16 mouse cellular contexts compared by ENCODE assay signal in the genomic region with DNA sequence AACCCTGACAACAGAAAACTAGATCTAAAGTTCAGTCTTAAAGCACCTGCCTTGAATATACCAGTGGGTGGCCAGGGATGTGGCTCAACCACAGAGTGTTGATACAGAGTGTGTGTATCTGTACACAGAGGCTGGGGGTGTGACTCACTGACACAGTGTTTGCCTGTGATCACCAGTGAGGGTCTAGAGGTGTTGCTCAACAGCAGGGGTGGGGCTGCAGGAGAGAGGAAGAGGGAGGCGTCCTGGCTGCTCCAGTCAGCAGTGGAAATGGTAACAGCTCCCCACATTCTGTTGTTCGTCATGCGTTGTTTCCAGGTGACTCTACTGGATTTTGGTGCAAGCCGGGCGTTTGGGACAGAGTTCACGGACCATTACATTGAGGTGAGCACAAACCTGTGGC. TPM values are rescaled to one million over a fixed set of nuclear protein-coding genes. Genes with fewer than 3 reads are reported as not detected.
DNase-seq lines count a peak whose midpoint lies in the region; ATAC-seq and TF ChIP-seq lines count a peak whose summit lies in the region.
"Had no signal": no experiment of that assay in that cellular context is flagged by ENCODE, and none has a peak within 500 bp of the region (broad histone marks: within the 10 kb centered on the region; RNA-seq: fewer than 3 reads in every experiment).

No protein-coding gene starts in this region.

- no peaks in the 10 kb centered on the region for H3K9me3 ChIP-seq in liver, postnatal 0 days (ENCODE audit: low read length)
- H3K9me3 ChIP-seq: embryonic facial prominence, embryonic 12.5 days; G1E; heart, embryonic 10.5 days had no signal

- no peaks in the 10 kb centered on the region; the same call in 1 of the 2 replicates for H3K36me3 ChIP-seq in liver, postnatal 0 days (replicated peaks; ENCODE audit: insufficient read depth, low read length)

- TF ChIP-seq EP300 in liver, postnatal 0 days (IDR thresholded peaks at IDR 0.05; ENCODE audit: low read depth): peak; percentile 80; the same call in 1 of the 2 replicates

- no peak overlapping the region for H3K9ac ChIP-seq in liver, postnatal 0 days (replicated peaks)
- H3K9ac ChIP-seq: embryonic facial prominence, embryonic 12.5 days had no signal

- no peaks in the 10 kb centered on the region for H3K27me3 ChIP-seq in liver, postnatal 0 days (ENCODE audit: insufficient read depth, low read length)
- H3K27me3 ChIP-seq: embryonic facial prominence, embryonic 12.5 days had no signal

- H3K4me3 ChIP-seq in liver, postnatal 0 days (ENCODE audit: low read depth, low read length): peak overlapping the region; percentile 10; the same call in 1 of the 2 replicates
- H3K4me3 ChIP-seq in layer of hippocampus, adult 2 months: no peak overlapping the region
- no peak overlapping the region for H3K4me3 ChIP-seq in gastrocnemius, adult 2 months
- H3K4me3 ChIP-seq: embryonic facial prominence, embryonic 12.5 days; heart, embryonic 10.5 days had no signal

- peak overlapping the region; percentile 92 for H3K27ac ChIP-seq in liver, postnatal 0 days (ENCODE audit: low read depth)
- no peak overlapping the region for H3K27ac ChIP-seq in layer of hippocampus, adult 2 months
- no peak overlapping the region for H3K27ac ChIP-seq in gastrocnemius, adult 2 months
- H3K27ac ChIP-seq: embryonic facial prominence, embryonic 12.5 days; heart, embryonic 10.5 days; kidney, postnatal 0 days had no signal

- H3K4me2 ChIP-seq in liver, postnatal 0 days (ENCODE audit: low read depth, low read length): peak overlapping the region; percentile 46; the same call in 1 of the 2 replicates
- H3K4me2 ChIP-seq: embryonic facial prominence, embryonic 12.5 days had no signal

- intact Hi-C loops in gastrocnemius, postnatal 14 days (cut with DNase I; ENCODE audit: low total_unique reads): no loop called here
- intact Hi-C loops in left cerebral cortex, postnatal 36 days (cut with DNase I): no loop called here
- intact Hi-C loops in gastrocnemius, adult 2 months (cut with DNase I): no loop called here

- H3K4me1 ChIP-seq in liver, postnatal 0 days (ENCODE audit: insufficient read depth): 0 out of 2 replicates have a peak, but pooled peaks cover 3% of the 10 kb centered on the region

- peak; percentile 97 for ATAC-seq in liver, postnatal 0 days
- ATAC-seq in megakaryocyte, adult 5-6 weeks (ENCODE audit: poor library complexity, severe bottlenecking): peak; percentile 90

- TF ChIP-seq CTCF in liver, postnatal 0 days (IDR thresholded peaks at IDR 0.05; ENCODE audit: low read depth): no peak
- no peak for TF ChIP-seq CTCF in layer of hippocampus, adult 2 months (conservative IDR thresholded peaks at IDR 0.05)
- TF ChIP-seq CTCF in gastrocnemius, adult 2 months (IDR thresholded peaks at IDR 0.05): no peak

- WGBS in liver, postnatal 0 days (ENCODE audit: insufficient replicate concordance): 43% methylated on average over 6 of the region's 6 CpGs

- DNase-seq in urinary bladder, postnatal 36 days (ENCODE audit: low spot score in 2 of 2): peak; percentile 29 to 67
- DNase-seq in urinary bladder, postnatal 4 days (ENCODE audit: low spot score in 2 of 2): no peak
- DNase-seq in liver, postnatal 0 days: peak; percentile 83
- DNase-seq in layer of hippocampus, adult 2 months (ENCODE audit: low spot score in 2 of 2): no peak
- DNase-seq in gastrocnemius, postnatal 14 days: no peak
- DNase-seq in left cerebral cortex, postnatal 36 days (ENCODE audit: low spot score in 2 of 2): no peak
- no peak for DNase-seq in gastrocnemius, adult 2 months
- DNase-seq: adrenal gland, postnatal 36 days; cerebellum, postnatal 25 days; heart, postnatal 36 days; retina, postnatal 1 day had no signal

RNA-seq across cellular contexts. Expression of a gene that starts 6.3 kb away (rescaled TPM):
- polyA plus RNA-seq in liver, postnatal 0 days (2015; fragmentation: Nextera tagmentation; extraction: Ambion mirVana): 1.1 and 1.2 TPM in 2 replicates
- 2.8 and 4.3 TPM in 2 replicates for total RNA-seq in megakaryocyte, adult 5-6 weeks (2015)
- 2.5 and 2.6 TPM in 2 replicates for total RNA-seq in megakaryocyte, adult 5-6 weeks (2017)
- 100 to 1,000 TPM; 135 to 148 TPM for total RNA-seq in layer of hippocampus, adult 2 months (2021)
- 10 to 100 TPM in 1 of 2 experiments, 1 to 10 TPM in 1; 8.0 to 10.2 TPM for total RNA-seq in gastrocnemius, postnatal 14 days (2021)
- total RNA-seq in left cerebral cortex, postnatal 36 days (2021): 100 to 1,000 TPM; 107 to 127 TPM
- 1 to 10 TPM; 3.8 to 4.2 TPM for total RNA-seq in gastrocnemius, adult 2 months (2021)

RNA-seq across cellular contexts. Expression of a gene that starts 19.1 kb away (rescaled TPM):
- polyA plus RNA-seq in liver, postnatal 0 days (2015; fragmentation: Nextera tagmentation; extraction: Ambion mirVana): 20.1 and 23.5 TPM in 2 replicates
- 12.0 and 16.8 TPM in 2 replicates for total RNA-seq in megakaryocyte, adult 5-6 weeks (2015)
- total RNA-seq in megakaryocyte, adult 5-6 weeks (2017): 7.5 and 15.2 TPM in 2 replicates
- total RNA-seq in layer of hippocampus, adult 2 months (2021): 10 to 100 TPM; 36.1 to 37.9 TPM
- 1 to 10 TPM; 3.9 to 4.1 TPM for total RNA-seq in gastrocnemius, postnatal 14 days (2021)
- total RNA-seq in left cerebral cortex, postnatal 36 days (2021): 10 to 100 TPM; 33.2 to 41.9 TPM
- total RNA-seq in gastrocnemius, adult 2 months (2021): 1 to 10 TPM; 3.2 to 3.4 TPM

RNA-seq across cellular contexts. Expression of a gene that starts 23.5 kb away (rescaled TPM):
- 1.2 and 1.5 TPM in 2 replicates for polyA plus RNA-seq in liver, postnatal 0 days (2015; fragmentation: Nextera tagmentation; extraction: Ambion mirVana)
- 1.6 and 2.7 TPM in 2 replicates for total RNA-seq in megakaryocyte, adult 5-6 weeks (2015)
- total RNA-seq in megakaryocyte, adult 5-6 weeks (2017): 1.6 and 4.7 TPM in 2 replicates
- 1 to 10 TPM; 8.5 to 9.1 TPM for total RNA-seq in layer of hippocampus, adult 2 months (2021)
- total RNA-seq in gastrocnemius, postnatal 14 days (2021): 1 to 10 TPM; 3.2 to 3.9 TPM
- total RNA-seq in left cerebral cortex, postnatal 36 days (2021): 1 to 10 TPM; 8.0 TPM
- total RNA-seq in gastrocnemius, adult 2 months (2021): 1 to 10 TPM; 3.9 to 4.3 TPM

RNA-seq across cellular contexts. Expression of a gene that starts 55.9 kb away (rescaled TPM):
- polyA plus RNA-seq in liver, postnatal 0 days (2015; fragmentation: Nextera tagmentation; extraction: Ambion mirVana): 39.3 and 44.9 TPM in 2 replicates
- total RNA-seq in megakaryocyte, adult 5-6 weeks (2015): 110 and 125 TPM in 2 replicates
- total RNA-seq in megakaryocyte, adult 5-6 weeks (2017): 51.9 and 68.6 TPM in 2 replicates
- total RNA-seq in layer of hippocampus, adult 2 months (2021): 10 to 100 TPM; 84.8 to 91.0 TPM
- 10 to 100 TPM; 32.2 to 34.7 TPM for total RNA-seq in gastrocnemius, postnatal 14 days (2021)
- total RNA-seq in left cerebral cortex, postnatal 36 days (2021): 10 to 100 TPM; 78.4 to 80.5 TPM
- 10 to 100 TPM; 32.5 to 37.3 TPM for total RNA-seq in gastrocnemius, adult 2 months (2021)

RNA-seq across cellular contexts. Expression of a gene that starts 56.4 kb away (rescaled TPM):
- 1.00 and 1.1 TPM in 2 replicates for polyA plus RNA-seq in liver, postnatal 0 days (2015; fragmentation: Nextera tagmentation; extraction: Ambion mirVana)
- total RNA-seq in megakaryocyte, adult 5-6 weeks (2015): 4.0 and 8.5 TPM in 2 replicates
- 0.51 and 0.73 TPM in 2 replicates for total RNA-seq in megakaryocyte, adult 5-6 weeks (2017)
- total RNA-seq in layer of hippocampus, adult 2 months (2021): 10 to 100 TPM; 19.5 to 21.7 TPM
- 10 to 100 TPM; 11.8 to 13.4 TPM for total RNA-seq in gastrocnemius, postnatal 14 days (2021)
- total RNA-seq in left cerebral cortex, postnatal 36 days (2021): 10 to 100 TPM; 20.6 TPM
- total RNA-seq in gastrocnemius, adult 2 months (2021): 10 to 100 TPM; 14.6 to 15.8 TPM

Comparison
In these comparisons a context has a peak if more than half of its experiments do, and no peak if none do; other contexts are left out.
1. DNase-seq: peak in urinary bladder, postnatal 36 days (2 of 2) and liver, postnatal 0 days (single experiment); none in urinary bladder, postnatal 4 days (0 of 2), layer of hippocampus, adult 2 months (0 of 2), gastrocnemius, postnatal 14 days (single experiment), left cerebral cortex, postnatal 36 days (0 of 2) and gastrocnemius, adult 2 months (single experiment).
2. RNA of a gene that starts 6.3 kb away (total RNA-seq): 135 to 148 TPM in layer of hippocampus, adult 2 months and 107 to 127 TPM in left cerebral cortex, postnatal 36 days; 8.0 to 10.2 TPM in gastrocnemius, postnatal 14 days, 3.8 to 4.2 TPM in gastrocnemius, adult 2 months and 2.5 to 4.3 TPM in megakaryocyte, adult 5-6 weeks; every median in the first group is over 4 times any median in the second.